Mouse (Mus musculus): ENCODE measurements around the gene Rpl22.

- TF ChIP-seq CTCF (IDR thresholded peaks at IDR 0.05; ENCODE audit: low read depth, low read length) (no peak), POLR2A (IDR thresholded peaks at IDR 0.05; ENCODE audit: extremely low read depth, insufficient read depth, low read length) (no peak)
These were observed 15.2 kb downstream of the Rpl22 start for GRCm38 (mm10) chr4:152340584-152341284.
